Mouse (Mus musculus): ENCODE results near the gene Klf2. TPM values are rescaled to one million over a fixed set of nuclear protein-coding genes. Genes with fewer than 3 reads are reported as not detected.
A peak's percentile ranks its signal among the peaks of the same experiment; 100 is the strongest.

The Klf2 gene
- polyA plus RNA-seq, 1 experiment from 2014 or later = 14.8 TPM

GRCm38 (mm10) chr8:72334144-72334641 lies 15.4 kb downstream of the Klf2 start:
- H3K4me3 ChIP-seq (ENCODE audit: low read length) = no peak overlapping the region
- 68% methylated on average over 4 of the region's 4 CpGs for WGBS
- ATAC-seq (replicated peaks; ENCODE audit: extremely low read depth, insufficient read depth, low FRiP score) = no peak
- no peak overlapping the region for H3K27ac ChIP-seq (ENCODE audit: low read length)
- H3K9me3 ChIP-seq (replicated peaks; ENCODE audit: control insufficient read depth, low read length) = no peaks in the 10 kb centered on the region
- H3K9ac ChIP-seq (ENCODE audit: low read length) = no peak overlapping the region
- H3K27me3 ChIP-seq (ENCODE audit: control insufficient read depth, insufficient read depth, low read length) = no peaks in the 10 kb centered on the region
- H3K36me3 ChIP-seq (ENCODE audit: control insufficient read depth, insufficient read depth) = peaks cover 9% of the 10 kb centered on the region; the same call in 1 of the 2 replicates
- H3K4me2 ChIP-seq (ENCODE audit: low read depth, low read length) = no peak overlapping the region
- peaks cover 9% of the 10 kb centered on the region; the same call in 1 of the 2 replicates for H3K4me1 ChIP-seq (ENCODE audit: control insufficient read depth, insufficient read depth, low read length)

- H3K4me1 ChIP-seq (ENCODE audit: control insufficient read depth, insufficient read depth, low read length) = peaks cover 6% of the 10 kb centered on the region; the same call in 1 of the 2 replicates
Observed at GRCm38 (mm10) chr8:72336273-72336672, 17.4 kb downstream of the Klf2 start.

GRCm38 (mm10) chr8:72337034-72337433 lies 18.2 kb downstream of the Klf2 start:
- Histone ChIP-seq H3K4me3 (ENCODE audit: low read length) (no peak overlapping the region), H3K36me3 (ENCODE audit: control insufficient read depth, insufficient read depth) (peaks cover 31% of the 10 kb centered on the region)
- no peak for ATAC-seq (replicated peaks; ENCODE audit: extremely low read depth, insufficient read depth, low FRiP score)

More at GRCm38 (mm10) chr8:72336273-72336672, 17.4 kb downstream of the Klf2 start:
- 74% methylated on average over 2 of the region's 2 CpGs for WGBS
- ATAC-seq (replicated peaks; ENCODE audit: extremely low read depth, insufficient read depth, low FRiP score) = no peak
- Histone ChIP-seq H3K9me3 (replicated peaks; ENCODE audit: control insufficient read depth, low read length) (no peaks in the 10 kb centered on the region), H3K36me3 (ENCODE audit: control insufficient read depth, insufficient read depth) (peaks cover 28% of the 10 kb centered on the region), H3K4me2 (ENCODE audit: low read depth, low read length) (no peak overlapping the region), H3K27ac (ENCODE audit: low read length) (no peak overlapping the region), H3K4me3 (ENCODE audit: low read length) (no peak overlapping the region), H3K9ac (ENCODE audit: low read length) (no peak overlapping the region), H3K27me3 (ENCODE audit: control insufficient read depth, insufficient read depth, low read length) (no peaks in the 10 kb centered on the region)

GRCm38 (mm10) chr8:72342556-72343300 lies 23.9 kb downstream of the Klf2 start:
- Histone ChIP-seq H3K9me3 (replicated peaks; ENCODE audit: control insufficient read depth, low read length) (no peaks in the 10 kb centered on the region), H3K4me3 (ENCODE audit: low read length) (no peak overlapping the region), H3K27ac (ENCODE audit: low read length) (no peak overlapping the region), H3K36me3 (ENCODE audit: control insufficient read depth, insufficient read depth) (peaks cover 42% of the 10 kb centered on the region), H3K9ac (ENCODE audit: low read length) (no peak overlapping the region), H3K27me3 (ENCODE audit: control insufficient read depth, insufficient read depth, low read length) (no peaks in the 10 kb centered on the region), H3K4me2 (ENCODE audit: low read depth, low read length) (no peak overlapping the region), H3K4me1 (ENCODE audit: control insufficient read depth, insufficient read depth, low read length) (no peaks in the 10 kb centered on the region)
- no peak for ATAC-seq (replicated peaks; ENCODE audit: extremely low read depth, insufficient read depth, low FRiP score)
- 94% methylated on average over 5 of the region's 5 CpGs for WGBS

More at GRCm38 (mm10) chr8:72337034-72337433, 18.2 kb downstream of the Klf2 start:
- Histone ChIP-seq H3K4me2 (ENCODE audit: low read depth, low read length) (no peak overlapping the region), H3K9me3 (replicated peaks; ENCODE audit: control insufficient read depth, low read length) (no peaks in the 10 kb centered on the region), H3K4me1 (ENCODE audit: control insufficient read depth, insufficient read depth, low read length) (no peaks in the 10 kb centered on the region), H3K9ac (ENCODE audit: low read length) (no peak overlapping the region), H3K27ac (ENCODE audit: low read length) (no peak overlapping the region), H3K27me3 (ENCODE audit: control insufficient read depth, insufficient read depth, low read length) (no peaks in the 10 kb centered on the region)

- ATAC-seq (replicated peaks; ENCODE audit: extremely low read depth, insufficient read depth, low FRiP score) = no peak
- no peak overlapping the region for H3K9ac ChIP-seq (ENCODE audit: low read length)
- H3K9me3 ChIP-seq (replicated peaks; ENCODE audit: control insufficient read depth, low read length) = no peaks in the 10 kb centered on the region
- WGBS = 78% methylated on average over 4 of the region's 4 CpGs
- H3K36me3 ChIP-seq (ENCODE audit: control insufficient read depth, insufficient read depth) = peaks cover 39% of the 10 kb centered on the region
- no peak overlapping the region for H3K27ac ChIP-seq (ENCODE audit: low read length)
- H3K4me3 ChIP-seq (ENCODE audit: low read length) = no peak overlapping the region
- no peaks in the 10 kb centered on the region for H3K4me1 ChIP-seq (ENCODE audit: control insufficient read depth, insufficient read depth, low read length)
- no peaks in the 10 kb centered on the region for H3K27me3 ChIP-seq (ENCODE audit: control insufficient read depth, insufficient read depth, low read length)
- H3K4me2 ChIP-seq (ENCODE audit: low read depth, low read length) = no peak overlapping the region
Observed at GRCm38 (mm10) chr8:72343725-72344124, 24.9 kb downstream of the Klf2 start.

GRCm38 (mm10) chr8:72347553-72347952 lies 28.7 kb downstream of the Klf2 start:
- 42% methylated on average over 1 of the region's 1 CpGs for WGBS
- H3K9ac ChIP-seq (ENCODE audit: low read length) = no peak overlapping the region
- no peak overlapping the region for H3K27ac ChIP-seq (ENCODE audit: low read length)
- H3K4me2 ChIP-seq (ENCODE audit: low read depth, low read length) = no peak overlapping the region
- ATAC-seq (replicated peaks; ENCODE audit: extremely low read depth, insufficient read depth, low FRiP score) = no peak
- no peaks in the 10 kb centered on the region for H3K9me3 ChIP-seq (replicated peaks; ENCODE audit: control insufficient read depth, low read length)
- H3K27me3 ChIP-seq (ENCODE audit: control insufficient read depth, insufficient read depth, low read length) = no peaks in the 10 kb centered on the region
- no peak overlapping the region for H3K4me3 ChIP-seq (ENCODE audit: low read length)
- H3K36me3 ChIP-seq (ENCODE audit: control insufficient read depth, insufficient read depth) = peaks cover 8% of the 10 kb centered on the region; the same call in 1 of the 2 replicates
- H3K4me1 ChIP-seq (ENCODE audit: control insufficient read depth, insufficient read depth, low read length) = peaks cover 11% of the 10 kb centered on the region

GRCm38 (mm10) chr8:72348114-72348513 lies 29.3 kb downstream of the Klf2 start:
- no peak overlapping the region for H3K4me2 ChIP-seq (ENCODE audit: low read depth, low read length)
- H3K4me1 ChIP-seq (ENCODE audit: control insufficient read depth, insufficient read depth, low read length) = peaks cover 13% of the 10 kb centered on the region
- H3K9ac ChIP-seq (ENCODE audit: low read length) = no peak overlapping the region
- no peaks in the 10 kb centered on the region for H3K9me3 ChIP-seq (replicated peaks; ENCODE audit: control insufficient read depth, low read length)
- ATAC-seq (replicated peaks; ENCODE audit: extremely low read depth, insufficient read depth, low FRiP score) = no peak
- no peak overlapping the region for H3K27ac ChIP-seq (ENCODE audit: low read length)
- H3K4me3 ChIP-seq (ENCODE audit: low read length) = no peak overlapping the region
- 88% methylated on average over 2 of the region's 2 CpGs for WGBS
- peaks cover 8% of the 10 kb centered on the region; the same call in 1 of the 2 replicates for H3K36me3 ChIP-seq (ENCODE audit: control insufficient read depth, insufficient read depth)
- no peaks in the 10 kb centered on the region for H3K27me3 ChIP-seq (ENCODE audit: control insufficient read depth, insufficient read depth, low read length)

GRCm38 (mm10) chr8:72348956-72349355 lies 30.1 kb downstream of the Klf2 start:
- Histone ChIP-seq H3K4me3 (ENCODE audit: low read length) (no peak overlapping the region), H3K9me3 (replicated peaks; ENCODE audit: control insufficient read depth, low read length) (no peaks in the 10 kb centered on the region), H3K4me2 (ENCODE audit: low read depth, low read length) (no peak overlapping the region), H3K9ac (ENCODE audit: low read length) (no peak overlapping the region), H3K27ac (ENCODE audit: low read length) (no peak overlapping the region), H3K36me3 (ENCODE audit: control insufficient read depth, insufficient read depth) (peaks cover 8% of the 10 kb centered on the region; the same call in 1 of the 2 replicates), H3K27me3 (ENCODE audit: control insufficient read depth, insufficient read depth, low read length) (no peaks in the 10 kb centered on the region), H3K4me1 (ENCODE audit: control insufficient read depth, insufficient read depth, low read length) (peaks cover 21% of the 10 kb centered on the region)
- no peak for ATAC-seq (replicated peaks; ENCODE audit: extremely low read depth, insufficient read depth, low FRiP score)
- 87% methylated on average over 1 of the region's 1 CpGs for WGBS

GRCm38 (mm10) chr8:72349838-72350237 lies 31.0 kb downstream of the Klf2 start:
- 81% methylated on average over 9 of the region's 9 CpGs for WGBS
- no peak for ATAC-seq (replicated peaks; ENCODE audit: extremely low read depth, insufficient read depth, low FRiP score)
- H3K27me3 ChIP-seq (ENCODE audit: control insufficient read depth, insufficient read depth, low read length) = no peaks in the 10 kb centered on the region
- peaks cover 3% of the 10 kb centered on the region; the same call in 1 of the 2 replicates for H3K36me3 ChIP-seq (ENCODE audit: control insufficient read depth, insufficient read depth)
- no peaks in the 10 kb centered on the region for H3K9me3 ChIP-seq (replicated peaks; ENCODE audit: control insufficient read depth, low read length)
- no peak overlapping the region for H3K9ac ChIP-seq (ENCODE audit: low read length)
- H3K27ac ChIP-seq (ENCODE audit: low read length) = peak overlapping the region; percentile 61; the same call in 1 of the 2 replicates
- H3K4me2 ChIP-seq (ENCODE audit: low read depth, low read length) = no peak overlapping the region
- no peak overlapping the region for H3K4me3 ChIP-seq (ENCODE audit: low read length)
- peaks cover 29% of the 10 kb centered on the region for H3K4me1 ChIP-seq (ENCODE audit: control insufficient read depth, insufficient read depth, low read length)
